Mouse (Mus musculus) embryo, embryonic 10.5 days (tissue): ENCODE results near the gene Gtf2i.
"Not testable (repeated sequence)": the region's sequence is repeated elsewhere in the genome, so short reads cannot be mapped to it uniquely, and the experiment has no call there.

Experiments used
- DNase-seq: peaks from one replicate; pipeline ENCODE4 v3.0.0-alpha.2; 2015; ENCODE audit warnings: low spot score

The Gtf2i gene

GRCm38 (mm10) chr5:134314688-134315622 is at the start of gene Gtf2i:
Gene Gtf2i, minus strand, starts transcription at chr5:134314760.
- DNase-seq, result peak; percentile 97

- DNase-seq, result no peak
Observed at GRCm38 (mm10) chr5:134359101-134359500, 44.5 kb upstream of the Gtf2i start.

GRCm38 (mm10) chr5:134355372-134355771 is 40.8 kb upstream of the Gtf2i start:
- DNase-seq, result not testable (repeated sequence)

- no peak for DNase-seq
Observed at GRCm38 (mm10) chr5:134353117-134353516, 38.6 kb upstream of the Gtf2i start.

- no peak for DNase-seq
Observed at GRCm38 (mm10) chr5:134352527-134353001, 38.0 kb upstream of the Gtf2i start.

GRCm38 (mm10) chr5:134350660-134351059 is 36.1 kb upstream of the Gtf2i start:
- DNase-seq, result peak; percentile 76

GRCm38 (mm10) chr5:134347066-134347465 is 32.5 kb upstream of the Gtf2i start:
- no peak for DNase-seq

GRCm38 (mm10) chr5:134345449-134345848 is 30.9 kb upstream of the Gtf2i start:
- DNase-seq, result no peak

GRCm38 (mm10) chr5:134344076-134344475 is 29.5 kb upstream of the Gtf2i start:
- no peak for DNase-seq

- not testable (repeated sequence) for DNase-seq
Observed at GRCm38 (mm10) chr5:134343530-134343929, 29.0 kb upstream of the Gtf2i start.

- DNase-seq, result no peak
Observed at GRCm38 (mm10) chr5:134342503-134343205, 28.1 kb upstream of the Gtf2i start.

GRCm38 (mm10) chr5:134341721-134342120 is 27.2 kb upstream of the Gtf2i start:
- no peak for DNase-seq

- DNase-seq, result peak; percentile 73
Observed at GRCm38 (mm10) chr5:134341321-134341720, 26.8 kb upstream of the Gtf2i start.

- no peak for DNase-seq
Observed at GRCm38 (mm10) chr5:134340101-134340522, 25.6 kb upstream of the Gtf2i start.

- not testable (repeated sequence) for DNase-seq
Observed at GRCm38 (mm10) chr5:134337012-134337411, 22.5 kb upstream of the Gtf2i start.

GRCm38 (mm10) chr5:134332743-134333142 is 18.2 kb upstream of the Gtf2i start:
- DNase-seq, result no peak

- no peak for DNase-seq
Observed at GRCm38 (mm10) chr5:134330082-134330481, 15.5 kb upstream of the Gtf2i start.

- no peak for DNase-seq
Observed at GRCm38 (mm10) chr5:134329311-134329710, 14.8 kb upstream of the Gtf2i start.

- DNase-seq, result no peak
Observed at GRCm38 (mm10) chr5:134328482-134329001, 14.0 kb upstream of the Gtf2i start.

- DNase-seq, result no peak
Observed at GRCm38 (mm10) chr5:134325856-134326566, 11.5 kb upstream of the Gtf2i start.

GRCm38 (mm10) chr5:134323869-134324268 is 9.3 kb upstream of the Gtf2i start:
- no peak for DNase-seq

GRCm38 (mm10) chr5:134323311-134323710 is 8.8 kb upstream of the Gtf2i start:
- DNase-seq, result no peak
